Mouse (Mus musculus): ENCODE data around the gene Nus1. TPM values are rescaled to one million over a fixed set of nuclear protein-coding genes. Genes with fewer than 3 reads are reported as not detected.

Nus1 gene
- polyA plus RNA-seq, 1 experiment = 49.1 TPM

GRCm38 (mm10) chr10:52381321-52381801 lies 36.0 kb upstream of the Nus1 start:
- Histone ChIP-seq H3K9ac (ENCODE audit: low read depth, poor library complexity, severe bottlenecking) (peak overlapping the region; percentile 75), H3K4me3 (ENCODE audit: low read depth, low read length) (peak overlapping the region; percentile 76), H3K27me3 (ENCODE audit: control insufficient read depth, insufficient read depth, low read length, poor library complexity, severe bottlenecking) (no peaks in the 10 kb centered on the region), H3K4me1 (ENCODE audit: control insufficient read depth, insufficient read depth, low read length) (no peaks in the 10 kb centered on the region), H3K27ac (ENCODE audit: insufficient read depth, low read length) (no peak overlapping the region), H3K36me3 (ENCODE audit: control insufficient read depth, insufficient read depth, low read length, poor library complexity, severe bottlenecking) (no peaks in the 10 kb centered on the region), H3K9me3 (replicated peaks; ENCODE audit: control insufficient read depth, insufficient read depth, low read length, poor library complexity, severe bottlenecking) (no peaks in the 10 kb centered on the region)
- TF ChIP-seq CTCF (IDR thresholded peaks at IDR 0.05; ENCODE audit: low read depth, low read length) (no peak), POLR2A (IDR thresholded peaks at IDR 0.05; ENCODE audit: insufficient read depth, low read length) (no peak), EP300 (IDR thresholded peaks at IDR 0.05; ENCODE audit: insufficient read depth, low read depth, low read length) (no peak)

- no peaks in the 10 kb centered on the region for H3K9me3 ChIP-seq (replicated peaks; ENCODE audit: control insufficient read depth, insufficient read depth, low read length, poor library complexity, severe bottlenecking)
- H3K27ac ChIP-seq (ENCODE audit: insufficient read depth, low read length) = 0 out of 2 replicates have a peak within 1 kb of the TSS, but pooled peaks have one; percentile 57
- TF ChIP-seq POLR2A (IDR thresholded peaks at IDR 0.05; ENCODE audit: insufficient read depth, low read length) (peak; percentile 42), EP300 (IDR thresholded peaks at IDR 0.05; ENCODE audit: insufficient read depth, low read depth, low read length) (no peak)
- no peaks in the 10 kb centered on the region for H3K36me3 ChIP-seq (ENCODE audit: control insufficient read depth, insufficient read depth, low read length, poor library complexity, severe bottlenecking)
- H3K4me3 ChIP-seq (ENCODE audit: low read depth, low read length) = peak within 1 kb of the TSS; percentile 86
- peak within 1 kb of the TSS; percentile 75 for H3K9ac ChIP-seq (ENCODE audit: low read depth, poor library complexity, severe bottlenecking)
- H3K4me1 ChIP-seq (ENCODE audit: control insufficient read depth, insufficient read depth, low read length) = no peaks in the 10 kb centered on the region
- H3K27me3 ChIP-seq (ENCODE audit: control insufficient read depth, insufficient read depth, low read length, poor library complexity, severe bottlenecking) = no peaks in the 10 kb centered on the region
Observed at GRCm38 (mm10) chr10:52381845-52382591, 35.3 kb upstream of the Nus1 start, which contains the start of gene Gopc. Gene Gopc (minus strand): TSS chr10:52382124.

- Histone ChIP-seq H3K27me3 (ENCODE audit: control insufficient read depth, insufficient read depth, low read length, poor library complexity, severe bottlenecking) (no peaks in the 10 kb centered on the region), H3K9me3 (replicated peaks; ENCODE audit: control insufficient read depth, insufficient read depth, low read length, poor library complexity, severe bottlenecking) (no peaks in the 10 kb centered on the region), H3K27ac (ENCODE audit: insufficient read depth, low read length) (no peak overlapping the region), H3K4me3 (ENCODE audit: low read depth, low read length) (no peak overlapping the region), H3K9ac (ENCODE audit: low read depth, poor library complexity, severe bottlenecking) (peak overlapping the region; percentile 75; the same call in 1 of the 2 replicates), H3K36me3 (ENCODE audit: control insufficient read depth, insufficient read depth, low read length, poor library complexity, severe bottlenecking) (no peaks in the 10 kb centered on the region), H3K4me1 (ENCODE audit: control insufficient read depth, insufficient read depth, low read length) (no peaks in the 10 kb centered on the region)
- no peak for TF ChIP-seq POLR2A (IDR thresholded peaks at IDR 0.05; ENCODE audit: insufficient read depth, low read length)
- no peak for TF ChIP-seq CTCF (IDR thresholded peaks at IDR 0.05; ENCODE audit: low read depth, low read length)
- no peak for TF ChIP-seq EP300 (IDR thresholded peaks at IDR 0.05; ENCODE audit: insufficient read depth, low read depth, low read length)
Observed at GRCm38 (mm10) chr10:52383022-52383421, 34.3 kb upstream of the Nus1 start.

- no peak overlapping the region for H3K4me3 ChIP-seq (ENCODE audit: low read depth, low read length)
- no peaks in the 10 kb centered on the region for H3K4me1 ChIP-seq (ENCODE audit: control insufficient read depth, insufficient read depth, low read length)
- H3K36me3 ChIP-seq (ENCODE audit: control insufficient read depth, insufficient read depth, low read length, poor library complexity, severe bottlenecking) = no peaks in the 10 kb centered on the region
- H3K9ac ChIP-seq (ENCODE audit: low read depth, poor library complexity, severe bottlenecking) = no peak overlapping the region
- H3K27me3 ChIP-seq (ENCODE audit: control insufficient read depth, insufficient read depth, low read length, poor library complexity, severe bottlenecking) = no peaks in the 10 kb centered on the region
- no peak overlapping the region for H3K27ac ChIP-seq (ENCODE audit: insufficient read depth, low read length)
- TF ChIP-seq POLR2A (IDR thresholded peaks at IDR 0.05; ENCODE audit: insufficient read depth, low read length) (no peak), EP300 (IDR thresholded peaks at IDR 0.05; ENCODE audit: insufficient read depth, low read depth, low read length) (no peak), CTCF (IDR thresholded peaks at IDR 0.05; ENCODE audit: low read depth, low read length) (no peak)
- H3K9me3 ChIP-seq (replicated peaks; ENCODE audit: control insufficient read depth, insufficient read depth, low read length, poor library complexity, severe bottlenecking) = no peaks in the 10 kb centered on the region
Observed at GRCm38 (mm10) chr10:52383522-52383921, 33.8 kb upstream of the Nus1 start.

- Histone ChIP-seq H3K9ac (ENCODE audit: low read depth, poor library complexity, severe bottlenecking) (no peak overlapping the region), H3K36me3 (ENCODE audit: control insufficient read depth, insufficient read depth, low read length, poor library complexity, severe bottlenecking) (no peaks in the 10 kb centered on the region), H3K9me3 (replicated peaks; ENCODE audit: control insufficient read depth, insufficient read depth, low read length, poor library complexity, severe bottlenecking) (no peaks in the 10 kb centered on the region), H3K27me3 (ENCODE audit: control insufficient read depth, insufficient read depth, low read length, poor library complexity, severe bottlenecking) (no peaks in the 10 kb centered on the region), H3K27ac (ENCODE audit: insufficient read depth, low read length) (no peak overlapping the region), H3K4me1 (ENCODE audit: control insufficient read depth, insufficient read depth, low read length) (no peaks in the 10 kb centered on the region), H3K4me3 (ENCODE audit: low read depth, low read length) (no peak overlapping the region)
- TF ChIP-seq EP300 (IDR thresholded peaks at IDR 0.05; ENCODE audit: insufficient read depth, low read depth, low read length) (no peak), CTCF (IDR thresholded peaks at IDR 0.05; ENCODE audit: low read depth, low read length) (peak; percentile 20)
Observed at GRCm38 (mm10) chr10:52384823-52385610, 32.3 kb upstream of the Nus1 start.

- Histone ChIP-seq H3K9me3 (replicated peaks; ENCODE audit: control insufficient read depth, insufficient read depth, low read length, poor library complexity, severe bottlenecking) (no peaks in the 10 kb centered on the region), H3K27ac (ENCODE audit: insufficient read depth, low read length) (no peak overlapping the region), H3K9ac (ENCODE audit: low read depth, poor library complexity, severe bottlenecking) (no peak overlapping the region), H3K36me3 (ENCODE audit: control insufficient read depth, insufficient read depth, low read length, poor library complexity, severe bottlenecking) (no peaks in the 10 kb centered on the region), H3K4me1 (ENCODE audit: control insufficient read depth, insufficient read depth, low read length) (no peaks in the 10 kb centered on the region), H3K27me3 (ENCODE audit: control insufficient read depth, insufficient read depth, low read length, poor library complexity, severe bottlenecking) (no peaks in the 10 kb centered on the region), H3K4me3 (ENCODE audit: low read depth, low read length) (no peak overlapping the region)
- TF ChIP-seq CTCF (IDR thresholded peaks at IDR 0.05; ENCODE audit: low read depth, low read length) (no peak), POLR2A (IDR thresholded peaks at IDR 0.05; ENCODE audit: insufficient read depth, low read length) (no peak), EP300 (IDR thresholded peaks at IDR 0.05; ENCODE audit: insufficient read depth, low read depth, low read length) (no peak)
Observed at GRCm38 (mm10) chr10:52387192-52387591, 30.2 kb upstream of the Nus1 start.

Data from ES-Bruce4 (cell line).